Mouse (Mus musculus) erythroblast, embryonic 14.5 days (primary cell): ENCODE results near the gene Mt2.

Source experiments
- GATA1 ChIP-seq: IDR thresholded peaks from 2 replicates; pipeline ENCODE4 v1.6.1; 2012; ENCODE audit warnings: low read length, inconsistent platforms, mixed read lengths
- TAL1 ChIP-seq: IDR thresholded peaks from 3 replicates; pipeline ENCODE4 v1.6.1; 2012; ENCODE audit warnings: low read length, inconsistent platforms, mixed read lengths

DNA sequence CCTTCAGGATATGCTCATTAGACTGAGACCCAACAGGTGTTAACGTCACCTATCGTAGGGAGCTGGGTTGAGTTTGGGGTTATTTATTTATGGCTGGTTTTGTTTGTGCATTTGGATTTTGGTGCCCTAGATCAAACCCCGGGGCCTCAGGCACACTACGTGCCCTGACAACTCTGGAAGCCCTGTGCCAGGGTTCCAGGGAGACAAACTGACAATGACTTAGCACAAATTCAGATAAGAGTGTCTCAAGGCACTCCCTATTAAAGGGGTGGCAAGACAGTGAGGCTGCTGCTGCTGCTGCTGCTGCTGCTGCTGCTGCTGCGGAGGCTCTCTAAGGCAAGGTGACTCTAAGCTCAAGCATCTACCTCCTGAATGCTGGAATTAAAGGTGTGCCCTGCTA, 2.9 kb upstream of the Mt2 start:
- no peak for TF ChIP-seq TAL1
- TF ChIP-seq GATA1 = peak; percentile 23; the same call in 1 of the 2 replicates
